Mouse (Mus musculus) ES-E14 (cell line): Measurements from ENCODE around the gene Gm10719.
"Not testable (repeated sequence)": the region's sequence is repeated elsewhere in the genome, so short reads cannot be mapped to it uniquely, and the experiment has no call there.

Source experiments
- CHD2 ChIP-seq: IDR thresholded peaks from 2 replicates; pipeline ENCODE4 v1.6.1; 2014; ENCODE audit warnings: mild to moderate bottlenecking, low read depth, low read length, inconsistent platforms
- ZNF384 ChIP-seq: IDR thresholded peaks from 2 replicates; pipeline ENCODE4 v1.6.1; 2012; ENCODE audit warnings: low read depth, low read length, inconsistent platforms

DNA sequence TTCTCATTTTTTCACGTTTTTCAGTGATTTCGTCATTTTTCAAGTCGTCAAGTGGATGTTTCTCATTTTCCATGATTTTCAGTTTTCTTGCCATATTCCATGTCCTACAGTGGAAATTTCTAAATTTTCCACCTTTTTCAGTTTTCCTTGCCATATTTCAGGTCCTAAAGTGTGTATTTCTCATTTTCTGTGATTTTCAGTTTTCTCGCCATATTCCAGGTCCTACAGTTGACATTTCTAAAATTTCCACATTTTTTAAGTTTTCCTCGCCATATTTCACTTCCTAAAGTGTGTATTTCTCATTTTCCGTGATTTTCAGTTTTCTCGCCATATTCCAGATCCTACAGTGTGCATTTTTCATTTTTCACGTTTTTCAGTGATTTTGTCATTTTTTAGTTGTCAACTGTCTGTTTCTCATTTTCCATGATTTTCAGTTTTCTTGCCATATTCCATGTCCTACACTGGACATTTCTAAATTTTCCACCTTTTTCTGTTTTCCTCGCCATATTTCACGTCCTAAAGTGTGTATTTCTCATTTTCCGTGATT lies 4.4 kb upstream of the Gm10719 start, which contains the start of gene Gm10721:
- not testable (repeated sequence) for TF ChIP-seq ZNF384, CHD2
